Mouse (Mus musculus) skeletal muscle tissue, adult 2 months (tissue): ENCODE data around the gene Vwa3a.

Experiments
- DNase-seq: peaks from one replicate; pipeline ENCODE4 v3.0.0-alpha.2; 2012; ENCODE audit warnings: low read depth, low spot score

Gene Vwa3a

GRCm38 (mm10) chr7:120746029-120746428 lies 6.9 kb downstream of the Vwa3a start:
- DNase-seq, result peak; percentile 59

GRCm38 (mm10) chr7:120746821-120747220 lies 7.7 kb downstream of the Vwa3a start:
- no peak for DNase-seq

GRCm38 (mm10) chr7:120748478-120748877 lies 9.4 kb downstream of the Vwa3a start:
- no peak for DNase-seq

- DNase-seq, result no peak
Observed at GRCm38 (mm10) chr7:120751330-120751729, 12.2 kb downstream of the Vwa3a start.

- DNase-seq, result no peak
Observed at GRCm38 (mm10) chr7:120751906-120752305, 12.8 kb downstream of the Vwa3a start.

- DNase-seq, result peak; percentile 74
Observed at GRCm38 (mm10) chr7:120754671-120755070, 15.6 kb downstream of the Vwa3a start.

GRCm38 (mm10) chr7:120767369-120767768 lies 28.3 kb downstream of the Vwa3a start:
- no peak for DNase-seq

GRCm38 (mm10) chr7:120771389-120771788 lies 32.3 kb downstream of the Vwa3a start:
- DNase-seq, result no peak

- no peak for DNase-seq
Observed at GRCm38 (mm10) chr7:120778012-120778411, 38.9 kb downstream of the Vwa3a start.

- DNase-seq, result peak; percentile 25
Observed at GRCm38 (mm10) chr7:120795544-120795943, 56.4 kb downstream of the Vwa3a start.

GRCm38 (mm10) chr7:120796369-120796768 lies 57.3 kb downstream of the Vwa3a start:
- no peak for DNase-seq

GRCm38 (mm10) chr7:120803268-120803667 lies 64.2 kb downstream of the Vwa3a start:
- no peak for DNase-seq

- DNase-seq, result no peak
Observed at GRCm38 (mm10) chr7:120809705-120810104, 70.6 kb downstream of the Vwa3a start.

GRCm38 (mm10) chr7:120811834-120812415 lies 72.8 kb downstream of the Vwa3a start, which contains the start of gene Gm5737:
Gene Gm5737, plus strand, starts transcription at chr7:120812365.
- no peak for DNase-seq

- DNase-seq, result no peak
Observed at GRCm38 (mm10) chr7:120817552-120817951, 78.4 kb downstream of the Vwa3a start.

- DNase-seq, result peak; percentile 95
Observed at GRCm38 (mm10) chr7:120819386-120819785, 80.3 kb downstream of the Vwa3a start.

GRCm38 (mm10) chr7:120823248-120823647 lies 84.1 kb downstream of the Vwa3a start:
- DNase-seq, result no peak

GRCm38 (mm10) chr7:120825097-120825496 lies 86.0 kb downstream of the Vwa3a start:
- no peak for DNase-seq

GRCm38 (mm10) chr7:120826408-120826807 lies 87.3 kb downstream of the Vwa3a start:
- no peak for DNase-seq

- DNase-seq, result no peak
Observed at GRCm38 (mm10) chr7:120830431-120831381, 91.6 kb downstream of the Vwa3a start.

GRCm38 (mm10) chr7:120834426-120834825 lies 95.3 kb downstream of the Vwa3a start:
- DNase-seq, result no peak

GRCm38 (mm10) chr7:120834863-120835372 lies 95.8 kb downstream of the Vwa3a start:
- DNase-seq, result peak; percentile 86
